Mouse (Mus musculus) fibroblast of lung, adult 2 months (primary cell): Measurements from ENCODE around the gene Tssk1.

ENCODE experiments used
- DNase-seq: peaks from one replicate; pipeline ENCODE4 v3.0.0-alpha.2; 2011; ENCODE audit warnings: low read depth

Gene Tssk1

GRCm38 (mm10) chr16:17945081-17945831 lies 51.2 kb downstream of the Tssk1 start:
- DNase-seq = no peak
